Mouse (Mus musculus): Measurements from ENCODE around the gene Selenoo.

GRCm38 (mm10) chr15:89064891-89065290 is 24.0 kb upstream of the Selenoo start:
- no peak for TF ChIP-seq CTCF (IDR thresholded peaks at IDR 0.05; ENCODE audit: low read depth)
- TF ChIP-seq EP300 (optimal IDR thresholded peaks at IDR 0.05): no peak

Data from stomach, postnatal 0 days (tissue).